Mouse (Mus musculus): ENCODE measurements around the gene Irf8.

Irf8 gene

DNA sequence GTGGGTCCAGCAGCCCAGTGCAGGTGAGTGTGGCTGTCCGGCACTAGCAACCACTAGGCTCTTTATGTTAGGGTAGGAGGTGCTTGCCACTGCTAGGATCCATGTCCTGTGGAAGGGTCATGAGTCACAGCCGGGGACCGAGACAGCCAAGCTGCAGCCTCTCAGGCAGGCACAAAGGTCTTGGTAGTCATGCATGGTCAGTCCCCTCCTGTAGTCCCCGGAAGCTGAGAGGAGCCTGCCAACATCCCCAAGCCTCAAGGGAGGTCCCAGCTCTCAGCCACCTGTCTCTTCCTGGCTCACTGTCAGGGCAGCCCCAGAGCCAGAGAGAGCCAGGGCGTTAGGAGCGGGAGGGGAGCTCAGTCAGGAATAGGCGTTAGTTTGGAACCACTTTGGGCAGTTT is 11.1 kb downstream of the Irf8 start:
- DNase-seq (ENCODE audit: extremely low read depth, low read depth) = no peak

- DNase-seq (ENCODE audit: extremely low read depth, low read depth) = no peak
These were observed 14.5 kb downstream of the Irf8 start for GRCm38 (mm10) chr8:120750616-120751015.

DNA sequence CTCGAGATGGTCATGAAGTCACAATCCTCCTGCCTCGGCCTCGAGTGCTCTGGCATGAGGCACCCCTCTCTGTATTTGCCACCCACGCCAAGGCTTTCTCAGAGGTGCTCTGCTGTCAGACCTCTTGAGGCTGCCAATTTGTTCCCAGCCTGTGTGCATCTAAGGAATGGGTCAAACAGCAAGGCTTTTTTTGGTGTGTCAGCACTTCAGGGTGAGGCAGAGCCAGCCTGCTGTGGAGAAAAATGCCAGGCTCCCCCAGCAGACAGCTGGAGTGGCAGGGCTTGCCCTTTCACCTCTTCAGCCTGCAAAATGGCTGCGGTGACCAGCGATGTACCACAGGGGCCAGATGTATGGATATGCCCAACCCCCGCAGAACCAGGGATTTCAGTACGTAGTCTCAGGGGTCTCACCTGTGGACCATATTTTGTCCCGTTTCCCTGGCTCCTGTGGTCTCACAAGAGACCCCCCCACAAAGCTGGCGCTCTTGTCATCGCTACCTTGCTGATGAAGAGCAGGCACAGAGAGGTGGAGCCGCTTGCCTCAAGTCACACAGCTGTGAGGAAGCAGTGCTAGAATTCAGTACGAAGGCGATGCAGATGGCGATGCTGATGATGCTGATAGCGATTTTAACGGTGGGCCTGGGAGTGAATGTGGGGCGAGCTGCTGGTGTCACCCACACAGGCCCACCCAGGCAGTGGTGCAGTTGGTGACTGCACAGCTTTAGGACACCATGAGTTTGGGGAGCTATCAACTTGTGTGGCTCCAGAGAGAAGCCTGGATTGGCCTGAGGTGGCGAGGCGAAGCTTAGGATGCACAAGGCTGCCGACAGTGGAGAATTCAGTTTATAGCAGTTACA is 15.3 kb downstream of the Irf8 start:
- DNase-seq (ENCODE audit: extremely low read depth, low read depth) = no peak

DNA sequence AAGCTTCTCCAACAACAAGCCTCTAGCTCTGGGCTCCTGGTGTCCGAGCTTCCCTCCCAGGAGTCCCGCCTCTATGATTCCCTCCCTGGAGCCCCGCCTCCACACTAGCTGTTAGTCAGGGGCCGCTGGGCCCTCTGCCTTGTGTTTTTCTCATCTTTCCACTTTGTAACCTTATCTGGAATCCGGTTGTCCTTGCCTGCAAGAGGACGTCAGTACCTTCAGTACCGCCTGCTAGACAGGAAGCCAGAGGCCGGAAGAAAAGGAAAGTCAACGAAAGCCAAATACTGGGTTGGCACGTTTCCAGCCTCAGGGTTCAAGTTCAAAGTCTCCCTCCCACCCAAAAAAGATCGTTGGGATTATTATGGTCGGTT is 15.9 kb downstream of the Irf8 start:
- no peak for DNase-seq (ENCODE audit: extremely low read depth, low read depth)

DNA sequence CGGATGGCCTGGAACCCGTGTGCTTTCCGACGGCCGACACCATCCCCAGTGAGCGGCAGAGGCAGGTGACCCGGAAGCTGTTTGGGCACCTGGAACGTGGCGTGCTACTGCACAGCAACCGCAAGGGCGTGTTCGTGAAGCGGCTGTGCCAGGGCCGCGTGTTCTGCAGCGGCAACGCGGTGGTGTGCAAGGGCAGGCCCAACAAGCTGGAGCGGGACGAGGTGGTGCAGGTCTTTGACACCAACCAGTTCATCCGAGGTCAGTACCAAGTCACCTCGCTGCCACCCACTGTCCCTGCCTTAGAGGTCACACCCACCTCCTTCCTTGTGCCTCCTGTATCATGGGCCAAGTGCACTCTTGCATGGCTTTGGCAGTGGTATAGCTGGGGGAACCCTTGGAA is 17.3 kb downstream of the Irf8 start:
- DNase-seq (ENCODE audit: extremely low read depth, low read depth) = no peak

DNA sequence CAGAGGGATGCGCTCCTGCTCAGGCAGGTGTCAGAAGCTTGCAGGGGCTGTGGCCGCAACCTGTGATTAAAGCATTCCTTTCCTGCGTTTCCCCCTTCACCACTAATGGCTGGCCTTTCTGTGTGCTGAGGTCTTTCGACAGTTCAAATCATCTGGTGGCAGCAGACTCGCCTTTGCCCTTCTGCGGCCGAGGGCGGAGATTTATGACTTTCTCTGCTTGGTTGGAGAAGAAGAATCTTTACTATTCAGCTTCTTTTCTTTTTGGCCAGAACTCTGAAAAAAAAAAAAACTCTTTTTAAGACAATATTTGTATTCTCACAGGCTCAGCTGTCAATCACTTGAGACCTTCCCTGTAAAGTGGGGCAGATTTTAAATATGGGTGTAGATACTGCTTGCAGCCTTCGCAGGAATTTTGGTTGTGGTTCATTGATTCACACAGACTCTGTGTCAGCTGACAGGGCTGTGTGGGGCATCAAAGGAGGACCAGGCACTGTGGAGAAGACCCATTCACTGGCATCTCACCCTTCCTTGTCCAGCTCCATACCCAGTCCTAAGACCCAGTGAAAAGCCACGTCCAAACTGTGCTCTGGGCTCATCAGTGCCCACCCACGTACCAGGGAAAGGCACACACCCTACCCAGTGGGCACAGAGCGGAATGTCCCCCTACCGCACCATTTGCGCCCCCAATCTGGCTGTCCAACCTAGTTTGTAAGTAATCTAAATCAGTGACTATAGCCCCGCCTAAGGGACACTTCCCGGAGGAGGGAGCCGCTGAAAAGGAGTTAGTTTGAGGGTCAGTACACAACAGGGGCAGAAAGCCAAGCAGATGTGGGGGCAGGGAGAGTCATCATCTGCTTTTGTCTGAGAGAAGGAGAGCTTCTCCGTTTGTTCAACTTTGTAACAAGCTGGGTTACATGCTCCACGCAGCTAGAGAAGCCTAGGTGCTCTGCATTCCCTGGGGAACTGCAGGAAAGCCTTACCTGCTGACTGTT is 19.4 kb downstream of the Irf8 start:
- DNase-seq (ENCODE audit: extremely low read depth, low read depth) = no peak

GRCm38 (mm10) chr8:120758005-120758404 is 21.8 kb downstream of the Irf8 start:
- no peak for DNase-seq (ENCODE audit: extremely low read depth, low read depth)

- no peak for DNase-seq (ENCODE audit: extremely low read depth, low read depth)
These were observed 23.7 kb downstream of the Irf8 start for GRCm38 (mm10) chr8:120759847-120760246.

GRCm38 (mm10) chr8:120760341-120761215 is 24.4 kb downstream of the Irf8 start:
- no peak for DNase-seq (ENCODE audit: extremely low read depth, low read depth)

- no peak for DNase-seq (ENCODE audit: extremely low read depth, low read depth)
These were observed 27.1 kb downstream of the Irf8 start for GRCm38 (mm10) chr8:120763267-120763666.

DNA sequence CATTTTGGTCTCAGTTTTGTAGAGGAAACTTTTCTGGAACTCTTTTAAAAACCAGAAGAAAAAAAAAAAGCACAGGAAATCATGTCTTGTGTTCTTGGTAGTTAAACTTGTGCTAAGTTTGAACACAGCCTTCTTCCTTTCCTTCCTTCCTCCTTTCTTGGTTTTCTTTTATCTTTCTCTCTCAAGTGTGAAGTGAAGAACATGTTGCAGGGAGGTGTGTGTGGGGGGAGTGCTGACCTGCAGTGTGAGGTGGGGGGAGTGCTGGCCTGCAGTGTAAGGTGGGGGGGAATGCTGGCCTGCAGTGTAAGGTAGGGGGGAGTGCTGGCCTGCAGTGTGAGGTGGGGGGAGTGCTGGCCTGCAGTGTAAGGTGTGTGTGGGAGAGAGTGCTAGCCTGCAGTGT is 28.5 kb downstream of the Irf8 start:
- DNase-seq (ENCODE audit: extremely low read depth, low read depth) = no peak

GRCm38 (mm10) chr8:120766622-120767021 is 30.5 kb downstream of the Irf8 start:
- DNase-seq (ENCODE audit: extremely low read depth, low read depth) = no peak

- DNase-seq (ENCODE audit: extremely low read depth, low read depth) = no peak
These were observed 32.5 kb downstream of the Irf8 start for GRCm38 (mm10) chr8:120768454-120769218.

GRCm38 (mm10) chr8:120777184-120777583 is 41.0 kb downstream of the Irf8 start:
- DNase-seq (ENCODE audit: extremely low read depth, low read depth) = no peak

DNA sequence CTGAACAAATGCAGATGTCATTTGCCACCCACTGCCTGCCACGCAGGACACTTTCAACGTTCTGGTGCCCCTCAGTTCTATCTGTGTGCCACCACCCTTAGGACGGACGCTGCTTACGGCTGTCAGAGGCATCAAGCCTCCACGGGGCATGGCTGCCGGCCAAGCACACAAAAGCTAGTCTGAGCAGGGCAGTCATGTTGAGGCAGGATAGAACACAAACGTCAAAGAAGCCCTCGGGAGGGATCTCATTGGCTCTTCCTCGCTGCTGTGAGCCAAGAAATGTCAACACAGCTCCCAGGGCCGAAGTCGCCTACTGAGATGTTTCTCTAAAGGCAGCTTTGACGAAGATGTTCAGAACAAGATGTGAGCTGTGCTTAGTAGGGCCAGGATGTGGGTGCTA is 41.6 kb downstream of the Irf8 start:
- no peak for DNase-seq (ENCODE audit: extremely low read depth, low read depth)

GRCm38 (mm10) chr8:120779106-120779505 is 42.9 kb downstream of the Irf8 start:
- no peak for DNase-seq (ENCODE audit: extremely low read depth, low read depth)

GRCm38 (mm10) chr8:120783781-120784180 is 47.6 kb downstream of the Irf8 start:
- no peak for DNase-seq (ENCODE audit: extremely low read depth, low read depth)

GRCm38 (mm10) chr8:120786753-120787152 is 50.6 kb downstream of the Irf8 start:
- DNase-seq (ENCODE audit: extremely low read depth, low read depth) = no peak

DNA sequence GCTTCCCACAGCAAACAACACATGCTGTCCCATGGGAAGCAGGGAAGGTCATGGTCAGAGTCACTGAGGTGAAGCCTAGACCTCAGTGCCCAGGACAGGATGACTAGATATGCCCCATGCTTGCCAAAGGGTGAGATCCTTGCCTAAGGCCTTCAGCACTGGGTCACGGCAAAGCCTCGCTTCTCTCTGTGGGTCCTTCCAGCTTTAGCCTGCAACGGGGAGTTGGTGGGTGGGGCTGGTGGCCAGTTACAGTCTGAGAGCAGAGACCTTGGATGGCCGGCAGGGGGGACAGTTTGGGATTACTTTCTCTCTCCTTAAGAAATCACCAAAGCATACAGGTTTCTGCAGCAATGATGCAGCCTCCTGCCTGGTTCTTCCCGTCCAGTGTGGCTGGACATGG is 51.5 kb downstream of the Irf8 start:
- no peak for DNase-seq (ENCODE audit: extremely low read depth, low read depth)

- DNase-seq (ENCODE audit: extremely low read depth, low read depth) = no peak
These were observed 56.6 kb downstream of the Irf8 start for GRCm38 (mm10) chr8:120792710-120793109.

Measured in MEL-GATA-1-ER (cell line).